Comparison of ENCODE assay signal across 8 mouse cellular contexts in the genomic region with DNA sequence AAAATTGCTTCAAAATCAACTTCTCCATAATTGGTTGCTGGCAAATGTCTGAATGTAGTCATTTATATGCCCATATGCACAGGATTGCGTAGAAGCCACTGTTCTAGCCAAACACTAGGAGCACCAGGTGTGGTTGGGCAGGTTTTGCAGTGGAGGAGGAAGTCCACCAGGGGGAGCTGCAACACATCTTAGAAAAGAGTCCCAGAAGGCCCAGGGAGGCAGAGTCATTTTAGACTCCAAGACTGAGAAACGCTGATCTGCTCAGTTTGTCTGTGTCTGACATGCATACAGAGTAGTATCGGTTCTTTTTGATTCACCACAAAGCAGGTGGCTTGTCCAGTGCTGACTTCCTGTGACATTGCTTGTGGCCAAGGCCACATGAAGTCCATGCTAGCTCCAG. TPM values are rescaled to one million over a fixed set of nuclear protein-coding genes. Genes with fewer than 3 reads are reported as not detected.
DNase-seq lines count a peak whose midpoint lies in the region; ATAC-seq and TF ChIP-seq lines count a peak whose summit lies in the region.

No protein-coding gene starts in this region.

- H3K4me2 ChIP-seq in liver, postnatal 0 days (ENCODE audit: low read depth, low read length) = no peak overlapping the region

- H3K27me3 ChIP-seq in liver, postnatal 0 days (ENCODE audit: insufficient read depth, low read length) = no peaks in the 10 kb centered on the region

- no peak overlapping the region for H3K9ac ChIP-seq in liver, postnatal 0 days (replicated peaks)

- H3K4me1 ChIP-seq in liver, postnatal 0 days (ENCODE audit: insufficient read depth) = peaks cover 5% of the 10 kb centered on the region

- H3K27ac ChIP-seq in gastrocnemius, adult 2 months = peak overlapping the region; percentile 48; the same call in 1 of the 2 replicates
- H3K27ac ChIP-seq in liver, postnatal 0 days (ENCODE audit: low read depth) = no peak overlapping the region

- DNase-seq in 3T3-L1 (ENCODE audit: low read depth, low spot score) (peak; percentile 89), NIH3T3 (ENCODE audit: low read depth) (peak; percentile 89)
- DNase-seq in cerebellum, adult 9-10 months = peak; percentile 90
- peak; percentile 82 for DNase-seq in gastrocnemius, adult 2 months
- peak; percentile 84 for DNase-seq in kidney, postnatal 14 days
- DNase-seq in liver, postnatal 0 days = peak; percentile 85
- DNase-seq in ovary, postnatal 14 days (ENCODE audit: low spot score) = peak; percentile 85
- peak; percentile 72 to 87 for DNase-seq in thymus, postnatal 10 days (ENCODE audit: low spot score in 2 of 2)

- no peaks in the 10 kb centered on the region for H3K36me3 ChIP-seq in liver, postnatal 0 days (replicated peaks; ENCODE audit: insufficient read depth, low read length)

- 22% methylated on average over 3 of the region's 3 CpGs for WGBS in liver, postnatal 0 days (ENCODE audit: insufficient replicate concordance)

- H3K9me3 ChIP-seq in liver, postnatal 0 days (ENCODE audit: low read length) = no peaks in the 10 kb centered on the region

- no peak overlapping the region for H3K4me3 ChIP-seq in gastrocnemius, adult 2 months
- no peak overlapping the region for H3K4me3 ChIP-seq in liver, postnatal 0 days (ENCODE audit: low read depth, low read length)

- peak; percentile 96 for TF ChIP-seq CTCF in gastrocnemius, adult 2 months (IDR thresholded peaks at IDR 0.05)
- TF ChIP-seq CTCF in liver, postnatal 0 days (IDR thresholded peaks at IDR 0.05; ENCODE audit: low read depth) = peak; percentile 87

- no peak for TF ChIP-seq EP300 in liver, postnatal 0 days (IDR thresholded peaks at IDR 0.05; ENCODE audit: low read depth)

- intact Hi-C loops in gastrocnemius, adult 2 months (cut with DNase I) = loop anchor here (5.0 to 10.0 kb wide), 2 partner anchors 57 to 274 kb away; no protein-coding TSS in a partner anchor

- peak; percentile 37; the same call in 1 of the 2 replicates for ATAC-seq in liver, postnatal 0 days

RNA-seq across cellular contexts. Expression of a gene that starts 3.2 kb away (rescaled TPM):
- total RNA-seq in gastrocnemius, adult 2 months (2021) = not detected
- polyA plus RNA-seq in liver, postnatal 0 days (2015; fragmentation: Nextera tagmentation; extraction: Ambion mirVana) = 0.38 and 0.52 TPM in 2 replicates
